Mouse (Mus musculus): ENCODE measurements around the gene Tcl1b4.
"Not testable (repeated sequence)": the region's sequence is repeated elsewhere in the genome, so short reads cannot be mapped to it uniquely, and the experiment has no call there.

Tcl1b4 gene

DNA sequence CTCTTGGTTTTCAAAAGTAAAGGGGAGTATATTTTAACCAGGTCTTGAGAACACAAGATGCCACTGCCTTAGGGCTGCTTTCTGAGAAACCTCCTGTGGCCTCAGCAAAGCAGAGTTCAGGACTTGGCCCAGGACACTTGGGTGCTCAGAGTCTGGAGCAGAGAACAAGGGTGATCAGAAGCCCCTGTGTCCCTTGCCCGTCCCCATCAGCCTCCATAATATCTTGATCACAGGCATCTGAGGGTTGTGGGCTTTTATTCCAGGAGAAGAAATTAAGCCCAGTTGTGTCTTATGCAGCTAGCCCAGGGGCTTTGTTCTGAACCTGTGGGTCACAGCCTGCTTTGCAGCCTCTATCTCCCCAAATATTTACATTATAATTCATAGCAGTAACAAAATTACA, at the start of gene Tcl1b4:
Gene Tcl1b4, plus strand, starts transcription at position 301 of the 400 bp plus-strand sequence.
- not testable (repeated sequence) for DNase-seq (ENCODE audit: low spot score)

GRCm38 (mm10) chr12:105155286-105155685, 46.5 kb upstream of the Tcl1b4 start:
- not testable (repeated sequence) for DNase-seq (ENCODE audit: low spot score)

DNA sequence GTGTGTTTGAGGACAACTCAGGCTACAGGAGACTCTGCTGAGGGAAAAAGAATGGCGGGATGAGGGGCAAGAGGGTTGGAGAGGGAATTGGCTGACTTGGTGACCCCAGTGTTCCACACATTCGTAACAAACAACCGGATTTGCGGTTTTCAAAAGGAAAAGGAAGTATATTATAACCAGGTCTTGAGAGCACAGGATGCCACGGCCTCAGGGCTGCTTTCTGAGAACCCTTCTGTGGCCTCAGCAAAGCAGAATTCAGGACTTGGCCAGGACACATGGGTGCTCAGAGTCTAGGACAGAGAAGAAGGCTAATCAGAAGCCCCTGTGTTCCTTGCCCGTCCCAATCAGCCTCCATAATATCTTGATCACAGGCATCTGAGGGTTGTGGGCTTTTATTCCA, 42.9 kb upstream of the Tcl1b4 start:
- DNase-seq (ENCODE audit: low spot score), result no peak

DNA sequence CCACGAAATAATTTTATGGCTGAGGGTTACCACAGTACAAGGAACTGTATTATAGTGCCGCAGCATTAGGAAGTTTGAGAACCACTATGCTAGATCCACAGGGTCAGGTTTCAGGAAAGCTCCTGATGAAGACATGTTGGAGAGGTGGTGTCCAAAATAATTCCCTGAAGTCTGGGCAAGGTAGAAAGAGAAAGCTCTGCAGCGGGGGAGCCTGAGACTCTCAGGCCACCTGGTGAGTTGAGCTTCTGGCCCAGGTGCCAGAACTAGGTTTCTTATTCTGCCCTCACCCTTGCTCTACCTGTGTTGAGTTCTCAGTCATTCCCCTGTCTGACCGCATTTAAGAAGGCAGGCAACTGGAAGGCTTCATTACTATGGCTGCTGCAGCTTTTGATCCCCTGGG, 42.4 kb upstream of the Tcl1b4 start, which contains the start of gene Tcl1b1:
Gene Tcl1b1, plus strand, starts transcription at position 301 of the 400 bp plus-strand sequence.
- DNase-seq (ENCODE audit: low spot score), result no peak

- DNase-seq (ENCODE audit: low spot score), result no peak
Measured at GRCm38 (mm10) chr12:105166734-105167133, 35.0 kb upstream of the Tcl1b4 start.

GRCm38 (mm10) chr12:105173366-105173765, 28.4 kb upstream of the Tcl1b4 start:
- no peak for DNase-seq (ENCODE audit: low spot score)

- DNase-seq (ENCODE audit: low spot score), result not testable (repeated sequence)
Measured at GRCm38 (mm10) chr12:105174318-105174717, 27.4 kb upstream of the Tcl1b4 start.

DNA sequence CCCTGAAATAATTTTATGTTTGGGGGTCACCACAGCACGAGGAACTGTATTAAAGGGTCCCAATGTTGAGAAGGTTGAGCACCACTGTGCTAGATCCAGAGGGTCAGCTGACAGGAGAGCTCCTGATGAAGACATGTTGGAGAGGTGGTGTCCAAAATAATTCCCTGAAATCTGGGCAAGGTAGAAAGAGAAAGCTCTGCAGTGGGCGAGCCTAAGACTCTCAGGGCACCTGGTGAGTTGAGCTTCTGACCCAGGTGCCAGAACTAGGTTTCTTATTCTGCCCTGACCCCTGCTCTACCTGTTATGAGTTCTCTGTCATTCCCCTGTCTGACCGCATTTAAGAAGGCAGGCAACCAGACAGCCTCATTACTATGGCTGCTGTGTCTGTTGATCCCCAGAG, 25.7 kb upstream of the Tcl1b4 start, which contains the start of gene Tcl1b5:
Gene Tcl1b5, plus strand, starts transcription at position 301 of the 400 bp plus-strand sequence.
- DNase-seq (ENCODE audit: low spot score), result not testable (repeated sequence)

- DNase-seq (ENCODE audit: low spot score), result not testable (repeated sequence)
Measured at GRCm38 (mm10) chr12:105181040-105181644, 20.6 kb upstream of the Tcl1b4 start.

DNA sequence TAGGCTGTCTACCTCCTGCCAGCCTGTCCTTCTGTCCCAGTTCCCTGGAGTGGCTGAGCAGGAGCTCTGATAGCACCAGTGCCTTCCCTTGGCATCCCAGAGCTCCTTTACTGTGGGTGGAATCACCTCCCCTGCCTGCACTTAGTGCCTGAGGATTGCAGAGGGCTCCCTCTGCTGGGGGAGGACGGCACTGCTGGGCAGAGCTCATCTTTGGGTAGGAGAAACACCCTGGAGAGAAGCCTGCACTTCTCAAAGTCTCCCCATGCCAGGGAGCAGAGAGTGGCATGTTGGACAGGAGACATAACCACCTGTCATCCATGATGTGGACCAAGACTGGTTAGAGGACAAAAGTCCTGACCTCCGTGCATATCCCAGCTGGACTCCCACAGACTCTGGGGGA, 12.8 kb upstream of the Tcl1b4 start:
- DNase-seq (ENCODE audit: low spot score), result not testable (repeated sequence)

- not testable (repeated sequence) for DNase-seq (ENCODE audit: low spot score)
Measured at GRCm38 (mm10) chr12:105190743-105191142, 11.0 kb upstream of the Tcl1b4 start, which contains the start of gene Tcl1b3. TSS of gene Tcl1b3 (plus strand) at chr12:105191043.

- DNase-seq (ENCODE audit: low spot score), result not testable (repeated sequence)
Measured at GRCm38 (mm10) chr12:105199684-105200497, 1.9 kb upstream of the Tcl1b4 start.

- no peak for DNase-seq (ENCODE audit: low spot score)
Measured at GRCm38 (mm10) chr12:105207071-105207470, 5.3 kb downstream of the Tcl1b4 start.

DNA sequence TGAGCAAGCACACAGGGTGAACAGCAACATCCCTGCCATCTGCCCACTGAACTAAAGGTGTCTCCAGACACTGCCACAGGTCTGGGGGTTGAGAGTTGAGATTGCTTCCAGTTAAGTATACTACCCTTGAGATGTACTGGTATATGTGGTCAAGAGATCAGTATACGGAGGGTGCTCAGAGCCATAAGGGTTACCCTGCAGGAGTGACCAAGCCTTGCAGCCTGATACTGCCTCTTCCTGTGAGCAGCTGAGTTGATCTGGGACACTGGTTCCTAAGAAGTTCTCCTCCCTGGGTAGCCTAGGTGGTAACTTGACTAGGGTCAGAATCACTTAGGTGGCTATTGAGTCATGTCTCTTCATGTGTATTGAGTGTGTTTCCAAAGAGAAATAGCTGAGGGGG, 6.7 kb downstream of the Tcl1b4 start:
- DNase-seq (ENCODE audit: low spot score), result no peak

DNA sequence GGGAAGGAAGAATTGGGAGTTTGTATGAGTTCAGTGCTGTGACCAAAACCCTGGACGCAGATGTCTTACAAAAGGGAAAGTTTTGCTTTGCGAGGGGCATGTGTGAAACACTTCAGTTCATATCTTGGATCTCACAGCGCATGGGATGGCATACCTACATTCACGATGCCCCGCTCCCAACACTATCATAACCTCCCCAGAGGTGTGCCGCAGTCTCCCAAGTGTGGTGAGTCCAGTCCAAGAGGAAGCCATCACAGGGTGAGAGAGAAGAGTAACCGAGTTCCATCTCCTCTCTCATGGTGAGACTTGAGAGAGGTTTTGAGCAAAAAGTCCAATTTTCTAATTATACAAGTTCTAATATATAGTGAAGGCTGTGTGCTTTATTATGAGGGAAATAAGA, 7.5 kb downstream of the Tcl1b4 start:
- DNase-seq (ENCODE audit: low spot score), result no peak

GRCm38 (mm10) chr12:105217101-105217760, 15.5 kb downstream of the Tcl1b4 start:
- no peak for DNase-seq (ENCODE audit: low spot score)

DNA sequence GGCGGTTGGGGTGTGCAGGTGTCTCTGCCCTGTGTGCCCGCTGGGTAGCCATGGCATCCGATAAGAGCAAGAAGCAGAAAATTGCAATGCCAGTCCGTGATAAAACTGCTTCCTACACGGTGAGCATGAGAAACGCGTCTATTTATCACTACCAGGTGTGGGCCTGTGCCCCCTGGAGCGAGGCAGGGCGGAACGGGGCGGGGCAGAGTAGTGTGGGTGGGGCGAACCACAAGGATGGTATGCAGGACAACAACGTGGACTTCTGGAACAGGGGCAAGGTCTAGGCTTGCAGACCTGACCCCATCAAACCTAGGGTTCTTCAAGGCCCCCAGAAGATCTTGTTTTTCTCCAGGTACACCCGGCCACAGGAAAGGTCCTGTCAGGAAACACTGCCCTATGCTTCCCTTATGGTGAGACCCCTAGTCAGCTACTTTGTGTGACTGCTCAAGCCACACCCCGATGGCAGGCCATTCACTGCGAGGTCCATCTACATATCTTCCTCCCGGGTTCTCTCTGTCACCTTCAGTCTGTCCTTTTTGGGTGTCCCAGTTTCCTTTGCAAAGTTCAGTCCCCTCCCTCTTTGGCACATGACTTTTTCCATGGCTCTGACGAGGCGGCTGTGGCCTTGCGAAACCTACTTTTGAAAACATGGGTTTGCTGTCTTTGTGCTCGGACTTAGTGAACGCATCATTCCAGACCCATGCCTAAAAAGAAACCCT, 21.0 kb downstream of the Tcl1b4 start, which contains the start of gene Tcl1:
Gene Tcl1, minus strand, starts transcription at position 193 of the 719 bp plus-strand sequence.
- DNase-seq (ENCODE audit: low spot score), result no peak

GRCm38 (mm10) chr12:105224621-105225320, 23.0 kb downstream of the Tcl1b4 start:
- no peak for DNase-seq (ENCODE audit: low spot score)

DNA sequence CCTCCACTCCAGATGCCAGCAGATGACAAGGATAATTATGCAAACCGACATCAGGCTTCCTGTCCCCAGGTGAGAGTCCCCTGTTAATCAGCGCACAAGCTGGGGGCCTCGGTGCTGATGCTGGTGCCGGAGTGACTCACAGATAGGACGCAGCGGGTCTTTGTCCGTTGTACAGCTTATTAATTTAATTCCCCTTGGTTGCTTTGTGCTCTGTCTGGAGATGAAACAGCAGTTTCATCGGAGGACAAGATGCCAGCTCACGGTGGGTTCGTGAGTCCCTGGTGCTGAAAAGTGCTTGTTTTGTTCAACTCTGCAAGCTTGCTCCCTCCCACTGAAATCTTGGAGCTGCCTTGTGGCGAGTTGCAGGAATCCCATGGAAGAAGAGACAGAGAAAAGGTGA, 32.6 kb downstream of the Tcl1b4 start:
- no peak for DNase-seq (ENCODE audit: low spot score)

DNA sequence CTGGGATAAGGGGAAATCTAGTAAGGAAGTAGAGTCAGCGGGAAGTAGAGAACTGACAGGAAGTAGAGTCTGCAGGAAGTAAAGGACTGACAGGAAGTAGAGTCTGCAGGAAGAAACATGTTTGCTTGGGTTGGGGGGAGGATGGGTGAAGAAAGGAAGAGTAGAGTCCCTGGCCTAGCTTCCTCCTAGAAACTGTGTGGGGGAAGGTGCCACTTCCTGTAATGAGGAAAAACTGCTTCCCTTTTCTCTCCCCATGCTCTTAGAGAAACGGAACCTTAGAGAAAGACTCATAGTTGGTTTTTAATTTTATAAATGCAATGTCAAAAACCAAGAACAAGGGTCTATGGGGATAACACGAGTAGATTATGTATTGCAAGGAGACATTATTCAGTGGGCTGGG, 33.3 kb downstream of the Tcl1b4 start:
- no peak for DNase-seq (ENCODE audit: low spot score)

- no peak for DNase-seq (ENCODE audit: low spot score)
Measured at GRCm38 (mm10) chr12:105239060-105239459, 37.3 kb downstream of the Tcl1b4 start.

Data from T-cell, adult 2 months (primary cell).